Mouse (Mus musculus): Measurements from ENCODE around the gene Apol7b. TPM values are rescaled to one million over a fixed set of nuclear protein-coding genes. Genes with fewer than 3 reads are reported as not detected.
A peak's percentile ranks its signal among the peaks of the same experiment; 100 is the strongest.
"Not testable (repeated sequence)": the region's sequence is repeated elsewhere in the genome, so short reads cannot be mapped to it uniquely, and the experiment has no call there.

The Apol7b gene
- total RNA-seq (2021) = under 1 TPM; 0.34 to 0.35 TPM

GRCm38 (mm10) chr15:77447392-77447791 is at the start of gene Apol7b:
TSS of gene Apol7b (minus strand) at chr15:77447492.
- DNase-seq (ENCODE audit: low spot score in 2 of 2); intact Hi-C loops (cut with DNase I): not testable (repeated sequence)

GRCm38 (mm10) chr15:77494694-77495093 is 47.4 kb upstream of the Apol7b start:
- DNase-seq (ENCODE audit: low spot score in 2 of 2); intact Hi-C loops (cut with DNase I): not testable (repeated sequence)

- intact Hi-C loops (cut with DNase I); DNase-seq (ENCODE audit: low spot score in 2 of 2): not testable (repeated sequence)
Observed at GRCm38 (mm10) chr15:77493181-77493580, 45.9 kb upstream of the Apol7b start.

GRCm38 (mm10) chr15:77482140-77482794 is 35.0 kb upstream of the Apol7b start:
- intact Hi-C loops (cut with DNase I) = no loop called here
- no peak for DNase-seq (ENCODE audit: low spot score in 2 of 2)

GRCm38 (mm10) chr15:77476693-77477092 is 29.4 kb upstream of the Apol7b start, which contains the start of gene Apol10a:
TSS of gene Apol10a (plus strand) at chr15:77477047.
- DNase-seq (ENCODE audit: low spot score in 2 of 2); intact Hi-C loops (cut with DNase I): not testable (repeated sequence)

GRCm38 (mm10) chr15:77474699-77475390 is 27.6 kb upstream of the Apol7b start:
- DNase-seq (ENCODE audit: low spot score in 2 of 2); intact Hi-C loops (cut with DNase I): not testable (repeated sequence)

GRCm38 (mm10) chr15:77449927-77450326 is 2.6 kb upstream of the Apol7b start:
- DNase-seq (ENCODE audit: low spot score in 2 of 2); intact Hi-C loops (cut with DNase I): not testable (repeated sequence)

GRCm38 (mm10) chr15:77445668-77446067 is 1.6 kb downstream of the Apol7b start:
- DNase-seq (ENCODE audit: low spot score in 2 of 2); intact Hi-C loops (cut with DNase I): not testable (repeated sequence)

GRCm38 (mm10) chr15:77444746-77445145 is 2.5 kb downstream of the Apol7b start:
- intact Hi-C loops (cut with DNase I) = not testable (repeated sequence)
- peak; percentile 29 to 59 for DNase-seq (ENCODE audit: low spot score in 2 of 2)

- not testable (repeated sequence) for DNase-seq (ENCODE audit: low spot score in 2 of 2)
- intact Hi-C loops (cut with DNase I) = loop anchor here (10.0 kb wide), 1 partner anchor 286 kb away; no protein-coding TSS in a partner anchor
Observed at GRCm38 (mm10) chr15:77428690-77429448, 18.4 kb downstream of the Apol7b start.

- DNase-seq (ENCODE audit: low spot score in 2 of 2) = not testable (repeated sequence)
- intact Hi-C loops (cut with DNase I) = loop anchor here (10.0 kb wide), 1 partner anchor 292 kb away; no protein-coding TSS in a partner anchor
Observed at GRCm38 (mm10) chr15:77422925-77423324, 24.4 kb downstream of the Apol7b start.

- DNase-seq (ENCODE audit: low spot score in 2 of 2) = not testable (repeated sequence)
- intact Hi-C loops (cut with DNase I) = loop anchor here (10.0 kb wide), 1 partner anchor 295 kb away; no protein-coding TSS in a partner anchor
Observed at GRCm38 (mm10) chr15:77419657-77420056, 27.6 kb downstream of the Apol7b start.

GRCm38 (mm10) chr15:77416655-77417333 is 30.5 kb downstream of the Apol7b start:
- intact Hi-C loops (cut with DNase I); DNase-seq (ENCODE audit: low spot score in 2 of 2): not testable (repeated sequence)

GRCm38 (mm10) chr15:77415653-77416052 is 31.6 kb downstream of the Apol7b start:
- intact Hi-C loops (cut with DNase I); DNase-seq (ENCODE audit: low spot score in 2 of 2): not testable (repeated sequence)

- DNase-seq (ENCODE audit: low spot score in 2 of 2); intact Hi-C loops (cut with DNase I): not testable (repeated sequence)
Observed at GRCm38 (mm10) chr15:77412695-77413094, 34.6 kb downstream of the Apol7b start.

GRCm38 (mm10) chr15:77411035-77411434 is 36.3 kb downstream of the Apol7b start, which contains the start of gene Apol9a:
TSS of gene Apol9a (minus strand) at chr15:77411135.
- intact Hi-C loops (cut with DNase I); DNase-seq (ENCODE audit: low spot score in 2 of 2): not testable (repeated sequence)

- DNase-seq (ENCODE audit: low spot score in 2 of 2) = not testable (repeated sequence)
- intact Hi-C loops (cut with DNase I) = loop anchor here (5.0 kb wide), 1 partner anchor 326 kb away; no protein-coding TSS in a partner anchor
Observed at GRCm38 (mm10) chr15:77406370-77406769, 40.9 kb downstream of the Apol7b start.

GRCm38 (mm10) chr15:77399027-77399426 is 48.3 kb downstream of the Apol7b start, which contains the start of gene Apol7a:
TSS of gene Apol7a (minus strand) at chr15:77399110.
- intact Hi-C loops (cut with DNase I); DNase-seq (ENCODE audit: low spot score in 2 of 2): not testable (repeated sequence)
